Mouse (Mus musculus) olfactory bulb, adult 2 months (tissue): ENCODE data around the gene Calm5.

Source experiments
- CTCF ChIP-seq: fragments of 200-500 bp; IDR thresholded peaks from 2 replicates; pipeline ENCODE4 v1.5.1; 2012; ENCODE audit warnings: low read depth, mild to moderate bottlenecking, low read length, moderate library complexity; ENCODE audit not compliant: insufficient read depth
- POLR2A ChIP-seq: fragments of 200-500 bp; IDR thresholded peaks from 2 replicates; pipeline ENCODE4 v1.6.1; 2012; ENCODE audit warnings: mild to moderate bottlenecking, low read depth, low read length, moderate library complexity; ENCODE audit not compliant: insufficient read depth

GRCm38 (mm10) chr13:3850330-3850729 lies 3.6 kb upstream of the Calm5 start:
- TF ChIP-seq CTCF: no peak
- TF ChIP-seq POLR2A: no peak
